Mouse (Mus musculus): ENCODE results near the gene Slc2a4. TPM values are rescaled to one million over a fixed set of nuclear protein-coding genes. Genes with fewer than 3 reads are reported as not detected.

The Slc2a4 gene
- total RNA-seq, 2 experiments from 2014 or later: 325 to 365 TPM

DNA sequence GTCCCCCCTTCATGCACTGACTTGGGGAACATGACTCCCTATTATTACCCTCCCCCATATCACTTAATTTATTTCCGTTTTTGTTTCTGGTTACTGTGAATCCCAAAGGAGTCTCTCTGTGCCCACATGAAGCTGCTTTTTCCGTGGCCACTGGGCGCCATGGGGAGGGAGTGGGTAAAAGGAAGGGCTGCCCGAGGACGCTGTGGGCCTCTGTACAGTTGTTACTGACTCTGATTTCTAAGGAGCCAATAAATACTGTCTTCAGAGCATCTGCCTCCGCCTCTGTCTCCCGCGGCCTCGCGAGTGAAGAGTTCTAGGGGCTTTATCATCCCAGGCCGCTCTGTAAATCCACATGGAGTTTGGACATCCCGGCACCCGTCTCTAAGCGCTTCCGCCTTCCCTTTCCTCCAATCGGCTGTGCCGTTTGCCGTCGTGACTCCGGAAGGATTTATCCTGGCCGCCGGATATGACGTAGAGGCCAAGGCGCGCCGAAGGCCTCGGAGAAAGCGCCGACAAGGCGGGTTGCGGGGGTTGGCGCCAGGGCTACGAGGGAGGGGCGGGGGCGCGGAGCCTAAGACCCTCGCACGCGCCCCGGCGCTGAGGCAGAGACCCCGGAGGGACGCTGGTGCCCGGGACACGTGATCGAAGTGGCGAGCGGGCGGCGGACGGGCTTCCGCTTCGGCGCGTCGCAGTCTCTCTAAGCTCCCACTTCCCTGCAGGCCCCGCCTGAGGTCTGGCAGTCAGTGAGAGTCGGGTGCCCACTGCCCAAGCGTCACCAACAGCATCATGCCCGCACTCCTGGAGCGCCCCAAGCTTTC, 34.2 kb downstream of the Slc2a4 start, which contains the start of gene Gps2:
Gps2 (plus strand) TSS at position 335 of the 818 bp plus-strand sequence.
- peak; percentile 86 for DNase-seq (ENCODE audit: low spot score)
- intact Hi-C loops (cut with DNase I): no loop called here

DNA sequence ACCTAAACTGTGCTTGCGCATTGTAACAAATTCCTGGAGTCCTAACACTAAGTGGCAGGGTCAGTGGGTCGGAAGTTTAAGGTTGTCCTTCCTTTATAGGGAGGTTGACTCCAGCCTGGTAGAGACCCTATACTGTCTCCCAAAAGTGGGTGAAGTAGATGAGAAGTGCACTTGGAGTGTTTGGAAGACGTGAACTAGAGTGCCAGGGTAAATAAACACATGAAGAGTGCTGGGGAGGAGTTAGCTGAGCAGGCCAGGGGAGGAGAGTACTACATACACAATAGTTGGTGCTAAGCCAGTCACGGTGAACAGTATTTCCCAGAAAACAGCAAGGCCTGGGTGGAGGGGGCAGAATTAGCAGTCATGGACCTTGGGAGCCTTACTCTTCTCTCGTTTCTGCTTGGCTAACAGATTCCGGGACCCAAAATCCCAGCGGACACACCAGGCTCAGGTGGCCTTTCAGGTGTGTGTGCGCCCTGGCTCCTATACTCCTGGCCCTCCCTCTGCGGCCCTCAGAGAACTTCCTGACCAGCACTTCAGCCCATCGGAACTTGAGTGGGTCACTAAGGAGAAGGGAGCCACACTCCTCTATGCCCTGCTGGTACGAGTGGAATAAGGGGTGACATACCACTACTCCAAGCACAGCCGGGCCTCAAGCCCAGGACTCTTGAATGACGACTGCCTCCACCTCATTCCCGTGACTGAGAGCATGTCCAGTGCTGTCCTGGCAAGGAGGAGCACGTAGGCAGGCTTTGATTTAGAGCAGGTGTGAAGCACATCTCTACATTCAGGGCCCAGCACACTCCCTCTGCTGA, 35.1 kb downstream of the Slc2a4 start:
- intact Hi-C loops (cut with DNase I): no loop called here
- no peak for DNase-seq (ENCODE audit: low spot score)

DNA sequence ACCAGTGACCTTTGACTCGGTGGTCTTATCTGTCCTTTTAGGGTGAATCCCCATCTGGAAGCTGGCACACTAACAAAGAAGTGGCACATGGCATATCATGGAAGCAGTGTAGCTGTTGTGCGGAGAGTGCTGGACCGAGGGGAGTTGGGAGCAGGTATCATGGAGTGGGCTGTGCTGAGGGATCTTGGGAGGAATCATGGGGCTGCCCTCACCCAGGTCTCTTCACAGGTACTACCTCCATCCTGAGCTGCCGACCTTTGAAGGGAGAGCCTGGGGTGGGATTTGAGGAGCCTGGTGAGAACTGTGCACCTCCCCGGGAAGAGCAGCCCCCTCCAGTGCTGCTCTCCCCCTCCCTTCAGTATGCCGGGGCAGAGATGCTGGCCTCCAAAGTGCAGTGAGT, 36.3 kb downstream of the Slc2a4 start:
- intact Hi-C loops (cut with DNase I): no loop called here

DNA sequence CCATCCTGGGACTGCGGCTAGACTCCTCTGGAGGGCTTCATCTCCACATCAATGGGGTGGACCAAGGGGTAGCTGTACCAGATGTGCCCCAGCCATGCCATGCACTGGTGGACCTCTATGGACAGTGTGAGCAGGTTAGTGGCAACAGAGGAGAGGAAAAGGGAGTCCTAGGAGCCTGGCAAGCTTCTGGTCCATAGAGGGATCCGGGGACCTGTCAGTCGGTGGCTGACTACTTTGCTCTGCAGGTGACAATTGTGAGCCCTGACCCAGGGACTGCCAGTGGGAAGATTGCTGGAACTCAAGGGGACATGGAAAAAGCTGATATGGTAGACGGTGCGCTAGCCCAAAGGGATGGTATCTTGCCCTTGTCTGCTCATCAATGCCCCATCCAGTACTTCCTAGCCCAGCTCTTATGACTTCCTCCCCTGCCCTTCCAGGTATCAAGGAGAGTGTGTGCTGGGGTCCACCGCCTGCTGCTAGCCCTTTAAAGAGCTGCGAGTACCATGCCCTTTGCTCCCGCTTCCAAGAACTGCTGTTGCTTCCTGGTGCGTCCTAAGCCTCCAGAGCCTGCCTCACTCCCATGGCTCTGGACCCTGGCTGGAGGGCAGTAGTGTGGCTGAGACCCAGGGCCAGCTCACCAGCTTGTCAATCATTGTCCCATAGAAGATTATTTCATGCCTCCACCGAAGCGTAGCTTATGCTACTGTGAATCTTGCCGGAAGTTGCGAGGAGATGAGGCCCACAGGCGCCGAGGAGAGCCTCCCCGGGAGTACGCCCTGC, 37.0 kb downstream of the Slc2a4 start:
- DNase-seq (ENCODE audit: low spot score): no peak
- intact Hi-C loops (cut with DNase I): no loop called here

More for the DNA sequence above, 36.3 kb downstream of the Slc2a4 start:
- no peak for DNase-seq (ENCODE audit: low spot score)

DNA sequence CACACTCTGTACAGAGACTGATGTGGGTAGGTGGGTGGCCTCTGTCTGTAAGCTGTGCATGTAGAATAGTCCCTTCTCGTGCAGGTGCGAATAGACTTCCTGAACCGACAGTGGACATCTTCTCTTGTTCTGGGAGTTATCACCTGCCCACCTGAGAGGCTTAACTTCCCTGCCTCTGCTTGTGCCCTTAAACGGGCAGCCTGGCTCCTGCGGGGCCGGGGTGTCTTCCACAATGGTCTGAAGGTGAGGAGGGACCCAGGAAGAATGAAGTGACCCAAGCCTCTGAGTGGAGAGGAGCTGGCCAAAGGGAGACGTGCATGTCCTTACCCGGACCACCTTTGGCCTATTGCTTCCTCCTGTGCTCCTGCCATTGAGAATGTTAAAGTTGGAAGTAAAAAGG, 37.8 kb downstream of the Slc2a4 start:
- intact Hi-C loops (cut with DNase I): no loop called here
- DNase-seq (ENCODE audit: low spot score): no peak

DNA sequence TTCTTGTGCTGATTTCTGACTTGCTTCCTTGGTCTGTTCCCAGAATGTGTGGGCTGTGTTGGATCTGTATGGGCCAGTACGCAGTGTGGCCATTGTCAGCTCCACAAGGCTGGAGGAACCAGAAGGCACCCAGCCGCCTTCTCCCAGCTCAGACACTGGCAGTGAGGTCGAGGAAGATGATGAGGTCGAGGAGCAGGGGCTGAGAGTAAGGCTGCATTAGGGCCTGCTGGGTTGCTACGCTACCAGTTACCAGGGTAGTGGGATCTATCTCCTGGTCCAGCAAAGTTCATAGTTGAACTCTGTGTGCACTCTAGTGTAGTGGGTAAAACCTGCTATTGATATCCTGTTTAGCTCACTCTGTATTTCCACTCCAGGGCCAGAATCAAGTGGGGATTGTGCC, 38.8 kb downstream of the Slc2a4 start:
- intact Hi-C loops (cut with DNase I): no loop called here
- DNase-seq (ENCODE audit: low spot score): no peak

DNA sequence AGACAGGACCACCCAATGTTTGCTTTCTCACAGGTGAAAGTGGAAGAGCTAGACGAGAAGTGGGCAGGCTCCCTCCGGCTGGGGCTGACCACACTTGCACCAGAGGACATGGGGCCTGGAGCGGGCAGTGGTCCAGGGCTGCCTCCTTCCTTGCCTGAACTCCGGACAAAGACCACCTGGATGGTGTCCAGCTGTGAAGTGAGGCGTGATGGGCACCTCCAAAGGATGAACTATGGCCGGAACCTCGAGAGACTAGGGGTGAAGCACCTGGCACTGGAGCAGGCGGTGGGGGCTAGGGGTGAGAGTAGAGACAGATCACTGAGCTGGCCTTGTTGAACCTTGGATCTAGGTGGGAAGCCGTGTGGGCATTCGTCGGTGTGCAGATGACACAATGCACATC, 39.3 kb downstream of the Slc2a4 start:
- intact Hi-C loops (cut with DNase I): no loop called here
- no peak for DNase-seq (ENCODE audit: low spot score)

DNA sequence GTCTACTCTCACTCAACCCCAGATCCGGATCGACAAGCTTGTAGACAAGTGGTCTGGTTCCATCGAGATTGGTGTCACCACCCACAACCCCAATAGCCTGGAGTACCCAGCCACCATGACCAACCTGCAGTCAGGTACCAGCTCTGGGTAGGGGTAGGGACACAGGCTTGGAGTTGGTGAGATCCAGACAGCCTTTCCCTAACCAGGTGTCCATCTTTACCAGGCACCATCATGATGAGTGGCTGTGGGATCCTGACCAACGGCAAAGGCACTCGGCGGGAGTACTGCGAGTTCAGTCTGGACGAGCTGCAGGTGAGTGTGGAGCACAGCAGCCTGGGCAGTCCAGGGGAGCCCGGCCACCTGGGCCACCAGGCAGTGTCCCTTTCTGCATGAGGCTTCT, 43.7 kb downstream of the Slc2a4 start:
- intact Hi-C loops (cut with DNase I): no loop called here
- no peak for DNase-seq (ENCODE audit: low spot score)

DNA sequence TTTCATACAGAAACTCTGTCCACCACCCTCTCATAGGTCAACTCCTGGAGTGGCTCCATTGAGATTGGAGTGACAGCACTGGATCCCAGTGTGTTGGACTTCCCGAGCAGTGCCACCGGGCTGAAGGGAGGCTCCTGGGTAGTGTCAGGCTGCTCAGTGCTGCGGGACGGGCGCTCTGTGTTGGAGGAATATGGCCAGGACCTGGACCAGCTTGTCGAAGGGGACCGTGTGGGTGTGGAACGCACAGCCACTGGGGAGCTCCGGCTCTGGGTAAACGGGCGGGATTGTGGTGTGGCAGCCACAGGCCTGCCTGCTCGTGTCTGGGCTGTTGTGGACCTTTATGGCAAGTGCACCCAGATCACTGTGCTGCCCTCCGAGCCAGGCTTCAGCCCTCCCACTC, 45.0 kb downstream of the Slc2a4 start:
- DNase-seq (ENCODE audit: low spot score): no peak
- intact Hi-C loops (cut with DNase I): no loop called here

DNA sequence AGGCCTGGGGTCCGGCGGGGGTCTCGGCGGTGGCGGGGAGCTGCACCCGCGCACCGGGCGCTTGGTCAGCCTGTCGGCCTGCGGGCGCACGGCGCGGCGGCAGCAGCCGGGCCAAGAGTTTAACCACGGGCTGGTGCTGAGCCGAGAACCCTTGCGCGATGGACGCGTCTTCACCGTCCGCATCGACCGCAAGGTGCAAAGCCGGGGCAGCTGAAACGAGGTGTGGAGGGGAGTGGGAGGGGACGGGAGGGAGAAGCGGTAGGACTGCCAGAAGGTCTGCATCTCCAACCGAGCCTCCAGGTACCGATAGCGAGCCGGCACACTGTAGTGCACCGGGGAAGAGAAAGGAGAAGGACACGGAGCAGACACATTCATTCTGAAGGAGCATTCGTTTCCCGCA, 46.0 kb downstream of the Slc2a4 start:
- no peak for DNase-seq (ENCODE audit: low spot score)
- intact Hi-C loops (cut with DNase I): no loop called here

DNA sequence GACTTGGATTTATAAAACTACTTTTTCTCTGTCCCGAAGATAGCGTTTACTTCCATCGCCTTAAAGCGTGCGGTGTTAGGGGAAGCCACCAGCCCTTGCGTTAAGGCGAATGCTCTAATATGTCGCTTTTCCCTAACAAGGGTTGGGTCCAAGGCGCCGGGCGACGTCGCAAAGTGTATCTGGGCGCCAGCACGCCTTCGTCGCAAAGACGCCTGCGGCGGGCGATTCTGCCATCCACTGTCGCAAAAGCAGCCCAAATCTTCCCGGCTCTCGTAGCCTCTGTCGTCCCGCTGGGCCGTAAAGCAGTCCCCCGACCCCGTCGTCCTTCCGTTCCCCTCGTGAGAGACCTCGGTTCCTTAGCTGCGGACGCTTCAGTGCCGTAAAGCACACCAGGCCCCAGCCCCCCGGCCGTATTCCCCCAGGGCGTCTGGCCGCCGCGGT, 46.6 kb downstream of the Slc2a4 start:
- DNase-seq (ENCODE audit: low spot score): peak; percentile 95
- intact Hi-C loops (cut with DNase I): no loop called here

DNA sequence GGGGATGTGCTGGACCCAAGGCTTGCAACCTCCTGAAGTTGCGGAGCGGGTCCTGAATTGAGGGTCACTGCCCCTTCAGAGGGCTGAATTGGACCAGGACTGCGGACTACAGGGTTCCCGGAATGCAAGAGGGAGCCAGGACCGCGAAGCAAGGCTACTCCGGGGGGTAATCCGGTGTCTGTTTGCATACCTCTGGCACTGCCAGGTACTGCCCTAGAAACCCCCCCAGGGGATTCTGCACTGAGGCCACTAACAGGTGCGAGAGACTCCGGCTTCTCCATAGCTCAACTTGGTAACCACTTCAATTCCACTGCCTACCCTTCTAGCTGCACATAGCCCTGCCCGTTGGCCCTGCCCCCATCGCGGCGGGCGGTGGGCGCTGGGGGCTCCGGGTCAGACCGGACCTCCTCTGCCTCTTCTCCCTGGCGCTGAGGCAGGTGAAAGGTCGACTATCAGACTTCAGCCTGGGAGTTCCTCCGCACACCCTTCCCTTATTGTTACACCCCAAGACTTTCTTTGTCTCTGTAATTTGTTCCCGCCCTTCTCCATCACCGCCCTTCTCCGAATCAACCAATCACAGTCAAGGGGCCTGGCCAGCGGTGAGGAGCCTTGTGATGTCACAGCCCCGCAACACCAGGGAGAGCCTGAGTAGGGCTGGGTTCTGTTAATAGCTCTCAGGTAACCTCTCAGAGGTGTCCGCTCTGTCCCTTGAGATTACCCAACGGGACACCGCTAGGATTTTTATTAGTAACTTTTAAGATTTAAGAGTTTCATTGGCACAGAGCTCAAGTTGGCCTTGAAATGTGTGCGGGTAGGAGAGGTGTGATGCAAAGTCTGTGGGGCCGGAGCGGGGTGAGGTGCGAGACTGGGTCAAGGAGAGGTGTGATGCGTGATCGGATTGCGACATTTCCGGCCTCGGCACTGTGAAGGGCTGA, 47.2 kb downstream of the Slc2a4 start, which contains the start of the genes 2810408A11Rik and Neurl4:
2810408A11Rik (minus strand) TSS at position 517 of the 935 bp plus-strand sequence.
Neurl4 (plus strand) TSS at position 602 of the 935 bp plus-strand sequence.
- intact Hi-C loops (cut with DNase I): no loop called here
- peak; percentile 87 for DNase-seq (ENCODE audit: low spot score)

DNA sequence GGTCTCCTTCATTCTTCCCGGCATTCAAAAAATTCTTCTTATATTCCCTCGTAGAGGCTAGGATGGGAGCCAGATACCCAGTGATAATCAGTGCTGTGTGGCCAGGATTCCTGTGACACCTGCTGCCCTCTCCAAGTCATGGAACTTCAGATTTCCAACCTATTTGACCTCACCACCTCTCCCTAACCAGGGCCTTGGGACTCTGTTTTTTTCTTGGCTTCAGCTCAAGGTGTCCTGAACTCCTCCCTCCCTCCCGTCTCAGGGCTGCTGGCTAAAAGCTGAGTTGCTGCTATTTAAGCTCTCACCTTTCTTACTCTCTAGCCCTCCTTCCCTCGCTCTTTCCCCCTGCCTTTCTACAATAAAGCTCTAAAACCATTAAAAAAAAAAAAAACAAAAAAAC, 48.1 kb downstream of the Slc2a4 start:
- intact Hi-C loops (cut with DNase I): loop anchor here (2.0 kb wide), 1 partner anchor 17 kb away; no protein-coding TSS in a partner anchor

DNA sequence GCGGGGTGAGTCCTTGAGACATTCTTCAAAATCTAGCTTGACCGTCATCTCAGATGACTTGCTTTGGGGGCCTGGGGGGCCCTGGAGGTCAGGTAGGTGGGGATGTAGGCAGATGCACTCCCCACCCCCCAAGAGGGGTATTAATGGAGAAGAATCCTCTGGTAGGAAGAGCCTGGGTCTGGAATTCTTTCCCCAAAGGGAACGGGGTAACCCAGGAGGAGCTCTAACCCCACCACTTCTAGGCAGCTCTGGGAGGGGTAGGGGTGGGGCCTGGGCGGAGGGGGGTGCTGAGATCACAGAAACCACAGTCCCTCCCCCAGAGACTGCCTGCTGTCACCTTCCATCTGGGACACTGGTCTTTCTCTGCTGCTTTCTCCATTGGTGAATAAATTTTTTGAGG, 52.7 kb downstream of the Slc2a4 start, which contains the start of gene Acap1:
Acap1 (minus strand) TSS at position 249 of the 400 bp plus-strand sequence.
- no peak for DNase-seq (ENCODE audit: low spot score)
- intact Hi-C loops (cut with DNase I): no loop called here

More for the DNA sequence above, 48.1 kb downstream of the Slc2a4 start:
- DNase-seq (ENCODE audit: low spot score): no peak

DNA sequence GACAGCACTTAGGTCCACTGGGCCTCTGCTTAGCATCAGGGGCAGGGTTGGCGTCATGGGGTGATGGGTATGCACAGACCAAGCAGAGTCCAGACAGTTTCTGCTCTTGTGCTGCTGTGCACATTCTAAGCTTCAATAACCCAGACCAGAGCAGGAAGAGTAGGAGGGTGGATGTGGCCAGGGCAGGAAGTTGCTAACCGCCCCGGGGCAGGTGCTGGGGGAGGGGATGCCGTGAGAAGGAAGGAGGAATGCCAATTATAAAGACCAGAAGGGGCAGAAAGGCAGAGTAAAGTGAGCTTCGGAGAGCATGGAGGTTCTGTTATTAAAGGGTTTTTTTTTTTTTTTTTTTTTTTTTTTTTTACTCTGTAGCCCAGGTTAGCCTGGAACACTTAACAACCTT, 53.3 kb downstream of the Slc2a4 start:
- no peak for DNase-seq (ENCODE audit: low spot score)
- intact Hi-C loops (cut with DNase I): no loop called here

All from heart, postnatal 25 days (tissue).